ENCODE assay signal across 15 mouse cellular contexts in genomic region chr12:33434758-33435157, GRCm38 (mm10). TPM values are rescaled to one million over a fixed set of nuclear protein-coding genes. Genes with fewer than 3 reads are reported as not detected.
DNase-seq lines count a peak whose midpoint lies in the region; ATAC-seq and TF ChIP-seq lines count a peak whose summit lies in the region.
"Had no signal": no experiment of that assay in that cellular context is flagged by ENCODE, and none has a peak within 500 bp of the region (broad histone marks: within the 10 kb centered on the region; RNA-seq: fewer than 3 reads in every experiment).

No protein-coding gene starts in this region.

- no peak for DNase-seq in layer of hippocampus, adult 2 months (ENCODE audit: low spot score in 2 of 2)
- DNase-seq in layer of hippocampus, postnatal 36 days = no peak
- peak; percentile 25 for DNase-seq in 3T3-L1 (ENCODE audit: low read depth, low spot score)
- no peak for DNase-seq in spleen, postnatal 14 days (ENCODE audit: low spot score in 2 of 2)
- no peak for DNase-seq in ovary, adult 18-20 months (ENCODE audit: low spot score)
- DNase-seq: cerebellum, adult 8-10 months; liver, embryonic 13.5 days; midbrain, embryonic 14.5 days had no signal

- H3K4me1 ChIP-seq in E14TG2a.4 (replicated peaks; ENCODE audit: low read depth, low read length) = peaks cover 41% of the 10 kb centered on the region

- H3K9me3 ChIP-seq in E14TG2a.4 (ENCODE audit: low read length) = no peaks in the 10 kb centered on the region
- H3K9me3 ChIP-seq: heart, embryonic 10.5 days; kidney, embryonic 15.5 days; liver, embryonic 13.5 days; neural tube, embryonic 15.5 days had no signal

- no peaks in the 10 kb centered on the region for H3K27me3 ChIP-seq in E14TG2a.4 (ENCODE audit: insufficient read depth, low read length)
- H3K27me3 ChIP-seq: kidney, embryonic 15.5 days; liver, embryonic 13.5 days; neural tube, embryonic 15.5 days had no signal

- H3K27ac ChIP-seq in layer of hippocampus, adult 2 months = no peak overlapping the region
- H3K27ac ChIP-seq: heart, embryonic 10.5 days; kidney, embryonic 15.5 days; liver, embryonic 13.5 days; neural tube, embryonic 15.5 days had no signal

- peaks cover 45% of the 10 kb centered on the region for H3K36me3 ChIP-seq in E14TG2a.4 (ENCODE audit: insufficient read depth, low read length)

- ATAC-seq in erythroid progenitor cell, adult 5-6 weeks (replicated peaks; ENCODE audit: low FRiP score, poor library complexity, severe bottlenecking) = peak; percentile 65
- ATAC-seq in frontal cortex, adult (ENCODE audit: low TSS enrichment) = no peak

- H3K4me3 ChIP-seq in layer of hippocampus, adult 2 months = no peak overlapping the region
- no peak overlapping the region for H3K4me3 ChIP-seq in E14TG2a.4 (replicated peaks; ENCODE audit: low read length)
- H3K4me3 ChIP-seq: heart, embryonic 10.5 days; kidney, embryonic 15.5 days; liver, embryonic 13.5 days; neural tube, embryonic 15.5 days had no signal

- peak; percentile 56 for TF ChIP-seq CTCF in layer of hippocampus, adult 2 months (conservative IDR thresholded peaks at IDR 0.05)
- peak; percentile 71 for TF ChIP-seq CTCF in E14TG2a.4 (conservative IDR thresholded peaks at IDR 0.05; ENCODE audit: low read length)

RNA-seq across cellular contexts. Expression of gene Twistnb, which starts 5.3 kb away (rescaled TPM):
- total RNA-seq in layer of hippocampus, adult 2 months (2021) = 10 to 100 TPM; 14.5 to 15.9 TPM
- total RNA-seq in layer of hippocampus, postnatal 36 days (2021) = 10 to 100 TPM; 16.1 to 16.8 TPM
- 7.9 and 17.2 TPM in 2 replicates for total RNA-seq in erythroid progenitor cell, adult 5-6 weeks (2015; ENCODE audit: low replicate concordance)
- 2.4 and 10.8 TPM in 2 replicates for total RNA-seq in erythroid progenitor cell, adult 5-6 weeks (2017; ENCODE audit: low replicate concordance)

RNA-seq across cellular contexts. Expression of gene Efcab10, which starts 40.1 kb away (rescaled TPM):
- 1 to 10 TPM; 2.2 to 3.2 TPM for total RNA-seq in layer of hippocampus, adult 2 months (2021)
- 1 to 10 TPM; 2.6 to 4.5 TPM for total RNA-seq in layer of hippocampus, postnatal 36 days (2021)
- total RNA-seq in erythroid progenitor cell, adult 5-6 weeks (2015; ENCODE audit: low replicate concordance) = not detected in 2 replicates
- not detected in 2 replicates for total RNA-seq in erythroid progenitor cell, adult 5-6 weeks (2017; ENCODE audit: low replicate concordance)
- total RNA-seq: adrenal gland, postnatal 4 days had no signal
